Mouse (Mus musculus): Measurements from ENCODE around the gene Slc8a1.

Gene Slc8a1

GRCm38 (mm10) chr17:81738311-81738755 is at the start of gene Slc8a1:
Gene Slc8a1 (minus strand): TSS chr17:81738377.
- DNase-seq (ENCODE audit: low spot score in 2 of 2) = no peak

GRCm38 (mm10) chr17:81787350-81787749 is 49.2 kb upstream of the Slc8a1 start:
- no peak for DNase-seq (ENCODE audit: low spot score in 2 of 2)

- no peak for DNase-seq (ENCODE audit: low spot score in 2 of 2)
Measured at GRCm38 (mm10) chr17:81782326-81782725, 44.1 kb upstream of the Slc8a1 start.

- no peak for DNase-seq (ENCODE audit: low spot score in 2 of 2)
Measured at GRCm38 (mm10) chr17:81781491-81781890, 43.3 kb upstream of the Slc8a1 start.

GRCm38 (mm10) chr17:81779883-81780282 is 41.7 kb upstream of the Slc8a1 start:
- no peak for DNase-seq (ENCODE audit: low spot score in 2 of 2)

GRCm38 (mm10) chr17:81750664-81751063 is 12.5 kb upstream of the Slc8a1 start:
- DNase-seq (ENCODE audit: low spot score in 2 of 2) = no peak

GRCm38 (mm10) chr17:81743034-81743433 is 4.9 kb upstream of the Slc8a1 start:
- DNase-seq (ENCODE audit: low spot score in 2 of 2) = no peak

- no peak for DNase-seq (ENCODE audit: low spot score in 2 of 2)
Measured at GRCm38 (mm10) chr17:81740576-81740975, 2.4 kb upstream of the Slc8a1 start.

GRCm38 (mm10) chr17:81737779-81738178 is 398 bp downstream of the Slc8a1 start:
- DNase-seq (ENCODE audit: low spot score in 2 of 2) = no peak

GRCm38 (mm10) chr17:81737309-81737708 is 868 bp downstream of the Slc8a1 start:
- DNase-seq (ENCODE audit: low spot score in 2 of 2) = no peak

- DNase-seq (ENCODE audit: low spot score in 2 of 2) = no peak
Measured at GRCm38 (mm10) chr17:81735583-81735982, 2.6 kb downstream of the Slc8a1 start.

GRCm38 (mm10) chr17:81729891-81730290 is 8.3 kb downstream of the Slc8a1 start:
- no peak for DNase-seq (ENCODE audit: low spot score in 2 of 2)

GRCm38 (mm10) chr17:81712273-81712751 is 25.9 kb downstream of the Slc8a1 start:
- DNase-seq (ENCODE audit: low spot score in 2 of 2) = no peak

- DNase-seq (ENCODE audit: low spot score in 2 of 2) = no peak
Measured at GRCm38 (mm10) chr17:81704761-81705160, 33.4 kb downstream of the Slc8a1 start.

GRCm38 (mm10) chr17:81703258-81703657 is 34.9 kb downstream of the Slc8a1 start:
- no peak for DNase-seq (ENCODE audit: low spot score in 2 of 2)

- no peak for DNase-seq (ENCODE audit: low spot score in 2 of 2)
Measured at GRCm38 (mm10) chr17:81701701-81702100, 36.5 kb downstream of the Slc8a1 start.

- no peak for DNase-seq (ENCODE audit: low spot score in 2 of 2)
Measured at GRCm38 (mm10) chr17:81698789-81699188, 39.4 kb downstream of the Slc8a1 start.

- DNase-seq (ENCODE audit: low spot score in 2 of 2) = no peak
Measured at GRCm38 (mm10) chr17:81697695-81698094, 40.5 kb downstream of the Slc8a1 start.

- DNase-seq (ENCODE audit: low spot score in 2 of 2) = no peak
Measured at GRCm38 (mm10) chr17:81694977-81695376, 43.2 kb downstream of the Slc8a1 start.

GRCm38 (mm10) chr17:81679616-81680015 is 58.6 kb downstream of the Slc8a1 start:
- no peak for DNase-seq (ENCODE audit: low spot score in 2 of 2)

- no peak for DNase-seq (ENCODE audit: low spot score in 2 of 2)
Measured at GRCm38 (mm10) chr17:81677450-81677849, 60.7 kb downstream of the Slc8a1 start.

- no peak for DNase-seq (ENCODE audit: low spot score in 2 of 2)
Measured at GRCm38 (mm10) chr17:81676203-81676602, 62.0 kb downstream of the Slc8a1 start.

- DNase-seq (ENCODE audit: low spot score in 2 of 2) = no peak
Measured at GRCm38 (mm10) chr17:81671245-81671644, 66.9 kb downstream of the Slc8a1 start.
